Mouse (Mus musculus) forelimb bud, embryonic 11.5 days (tissue): ENCODE data around the gene Slu7.

ENCODE experiments used
- DNase-seq: peaks from one replicate; pipeline ENCODE4 v3.0.0-alpha.2; 2012; ENCODE audit warnings: low read depth, low spot score

The Slu7 gene

DNA sequence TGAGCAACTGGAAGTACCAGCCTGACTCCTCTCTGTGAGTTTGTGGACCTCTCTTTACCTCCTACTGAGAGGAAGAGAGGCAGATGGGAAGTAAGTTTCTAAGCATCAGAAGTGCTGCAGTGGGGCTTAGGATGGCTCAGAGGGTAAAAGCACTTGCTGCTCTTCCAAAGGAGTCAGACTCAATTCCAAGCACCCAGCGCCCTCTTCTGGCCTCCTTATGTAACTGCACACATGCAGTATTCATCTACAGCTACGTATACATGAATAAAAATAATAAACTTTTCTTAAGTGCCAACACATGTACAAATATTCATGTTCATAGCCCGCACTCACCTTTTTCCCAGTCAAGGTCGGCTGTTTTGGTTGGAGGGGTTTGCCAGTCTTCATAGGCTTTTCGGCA lies 9.2 kb upstream of the Slu7 start:
- DNase-seq: no peak

- DNase-seq: no peak
Measured at GRCm38 (mm10) chr11:43425166-43425709, 8.3 kb upstream of the Slu7 start.

DNA sequence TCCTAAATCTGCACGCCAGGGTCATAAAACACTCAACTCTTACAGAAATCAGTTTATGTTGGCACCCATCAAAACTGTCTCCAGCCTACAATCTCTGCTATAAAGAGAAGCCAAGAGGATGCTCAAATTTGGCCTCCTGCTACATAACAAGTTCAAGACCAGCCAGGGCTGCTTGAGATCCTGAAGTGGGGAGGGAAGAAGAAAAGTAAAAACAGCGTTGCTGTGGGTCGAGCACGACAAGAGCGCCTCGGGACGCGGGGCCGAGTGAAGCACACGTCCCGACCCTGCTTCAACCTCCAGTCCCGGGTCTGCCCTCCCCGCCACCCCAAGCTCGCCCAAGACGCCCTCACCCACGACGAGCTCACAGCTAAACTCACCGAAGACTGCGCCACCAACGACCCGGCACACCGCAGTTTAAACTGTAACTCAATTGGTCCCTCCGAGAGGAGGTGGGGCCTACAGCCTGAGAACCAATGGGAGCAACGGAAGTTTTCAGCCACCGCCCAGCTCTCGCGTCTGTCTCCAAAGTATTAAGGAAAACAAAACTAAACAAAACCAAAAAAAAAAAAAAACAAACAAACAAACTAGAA lies 7.6 kb upstream of the Slu7 start, which contains the start of gene Pttg1:
Gene Pttg1, minus strand, starts transcription at position 428 of the 590 bp plus-strand sequence.
- peak; percentile 88 for DNase-seq

DNA sequence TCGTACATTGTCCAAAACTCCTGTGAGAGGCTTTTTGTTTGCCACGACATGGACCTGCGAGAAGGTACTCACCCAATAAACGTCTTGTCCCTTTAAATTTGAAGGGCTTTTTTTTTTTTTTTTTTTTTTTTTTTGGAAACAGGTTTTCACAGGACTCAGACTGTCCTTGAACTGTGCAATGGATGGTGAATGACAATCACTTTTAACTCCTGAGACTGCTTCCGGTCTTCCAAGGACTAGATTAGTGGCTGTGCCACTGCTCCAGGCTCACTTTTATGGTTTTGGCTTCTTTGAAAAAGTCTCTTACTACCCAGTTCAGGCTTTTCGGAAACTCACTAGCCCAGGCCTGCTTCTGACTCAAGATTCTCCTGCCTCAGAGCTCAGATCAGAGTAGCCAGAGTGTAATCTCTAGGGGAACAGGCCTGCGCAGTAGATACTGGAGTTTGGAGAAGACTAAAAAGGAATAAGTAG lies 7.1 kb upstream of the Slu7 start:
- DNase-seq: no peak

DNA sequence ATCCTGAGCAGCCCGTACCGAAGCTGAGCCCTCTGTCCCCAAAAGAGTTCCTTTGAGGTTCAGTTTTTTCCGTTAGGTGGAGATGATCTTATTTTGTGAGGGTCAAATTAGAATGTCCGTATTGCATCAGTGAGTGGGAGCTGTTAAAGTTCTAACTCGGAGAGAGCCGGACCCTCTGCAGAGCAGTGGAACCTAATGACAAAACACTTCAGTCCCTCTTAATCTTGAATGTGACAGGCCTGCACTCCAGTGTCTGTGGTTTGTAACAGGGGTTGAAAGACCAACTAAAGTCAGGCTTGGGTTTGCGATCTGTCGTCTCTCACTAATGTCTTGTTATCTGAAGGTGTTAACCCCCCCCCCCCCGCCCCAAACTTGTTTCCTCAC lies 472 bp downstream of the Slu7 start:
- DNase-seq: no peak

DNA sequence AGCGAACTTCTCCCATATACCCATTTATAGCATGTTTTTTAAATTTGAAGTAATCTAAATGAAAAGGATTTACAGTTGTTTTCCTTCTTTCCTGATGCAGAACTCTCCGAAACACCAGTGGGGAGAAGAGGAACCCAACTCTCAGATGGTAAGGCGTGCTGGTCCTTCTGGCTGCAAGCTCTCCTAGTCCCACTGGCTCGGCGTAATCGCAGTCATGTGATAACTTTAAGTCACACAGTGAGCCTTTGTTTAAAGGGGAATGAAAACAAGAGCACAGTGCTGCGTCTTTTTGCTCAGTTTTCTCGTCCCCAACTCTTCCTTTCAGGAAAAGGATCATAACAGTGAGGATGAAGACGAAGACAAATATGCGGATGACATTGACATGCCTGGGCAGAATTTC lies 7.6 kb downstream of the Slu7 start:
- no peak for DNase-seq

DNA sequence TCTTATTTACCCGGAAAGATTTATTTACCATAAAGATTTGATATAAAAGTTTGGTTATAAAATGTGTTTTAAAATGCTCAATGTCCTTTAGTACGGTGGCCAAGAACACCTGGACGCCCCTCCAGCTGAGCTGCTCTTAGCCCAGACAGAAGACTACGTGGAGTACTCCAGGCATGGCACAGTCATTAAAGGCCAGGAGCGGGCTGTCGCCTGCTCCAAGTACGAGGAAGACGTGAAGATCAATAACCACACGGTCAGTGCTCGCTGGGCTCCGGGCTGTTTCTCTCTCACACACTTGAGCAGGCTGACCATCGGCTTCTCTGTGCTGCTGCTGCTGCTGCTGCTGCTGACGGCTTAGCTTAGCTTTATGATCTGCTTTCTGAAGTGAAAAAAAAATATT lies 9.6 kb downstream of the Slu7 start:
- DNase-seq: no peak

DNA sequence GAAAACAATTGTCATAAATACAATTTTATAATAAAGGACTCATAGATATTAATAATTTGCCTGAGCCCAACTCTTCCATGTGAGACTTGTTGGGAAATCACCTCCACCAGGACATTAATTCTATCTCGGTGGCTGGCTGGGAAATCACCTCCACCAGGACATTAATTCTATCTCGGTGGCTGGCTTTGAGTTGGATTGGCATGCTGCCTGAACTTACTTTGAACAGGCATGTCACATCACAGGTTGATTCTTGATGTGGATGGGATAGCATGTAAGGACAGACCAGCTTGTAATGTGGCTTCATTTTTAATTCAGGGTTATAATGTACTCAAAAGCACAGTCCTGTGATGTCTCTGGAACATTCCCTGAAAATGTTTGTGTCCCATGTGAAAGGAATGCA lies 16.4 kb downstream of the Slu7 start:
- no peak for DNase-seq

DNA sequence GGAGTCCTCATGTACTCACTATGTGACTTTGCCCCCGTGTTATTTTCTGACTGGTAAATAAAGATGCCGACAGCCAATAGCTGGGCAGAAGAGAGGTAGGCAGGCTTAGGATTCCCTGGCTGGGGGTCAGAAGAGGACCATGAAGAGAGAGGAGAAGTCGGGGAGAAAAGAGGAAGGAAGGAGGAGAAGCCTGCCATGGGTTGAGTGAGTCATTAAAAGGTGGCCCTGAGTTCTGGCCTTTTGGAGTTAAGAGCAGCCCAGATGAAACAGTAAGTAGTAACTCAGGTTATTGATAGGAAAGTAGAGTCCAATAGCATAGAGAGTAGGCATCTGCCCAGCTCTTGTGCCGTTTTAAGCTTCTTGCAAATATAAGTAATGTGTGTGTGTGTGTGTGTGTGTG lies 17.8 kb downstream of the Slu7 start:
- DNase-seq: no peak

- no peak for DNase-seq
Measured at GRCm38 (mm10) chr11:43452266-43452665, 18.7 kb downstream of the Slu7 start.

DNA sequence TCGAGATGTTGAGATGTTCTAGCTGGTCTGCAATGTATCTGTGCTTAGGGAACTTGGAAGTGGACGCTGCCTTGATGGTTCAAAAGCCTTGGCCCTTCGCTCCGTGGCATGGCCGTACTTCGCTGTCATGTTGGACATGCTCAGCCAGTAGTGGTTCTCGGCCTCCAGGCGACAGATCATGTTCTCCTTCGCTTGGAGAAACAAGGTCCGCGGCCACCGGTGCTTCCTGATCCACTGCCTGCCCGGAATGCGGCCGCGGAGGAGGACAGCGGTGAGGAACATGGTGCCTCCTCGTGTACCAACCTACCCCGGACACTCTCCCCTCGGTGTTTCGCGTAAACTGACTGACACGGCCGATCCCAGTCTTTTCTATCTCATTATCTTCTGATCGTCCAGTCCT lies 29.7 kb downstream of the Slu7 start:
- no peak for DNase-seq

DNA sequence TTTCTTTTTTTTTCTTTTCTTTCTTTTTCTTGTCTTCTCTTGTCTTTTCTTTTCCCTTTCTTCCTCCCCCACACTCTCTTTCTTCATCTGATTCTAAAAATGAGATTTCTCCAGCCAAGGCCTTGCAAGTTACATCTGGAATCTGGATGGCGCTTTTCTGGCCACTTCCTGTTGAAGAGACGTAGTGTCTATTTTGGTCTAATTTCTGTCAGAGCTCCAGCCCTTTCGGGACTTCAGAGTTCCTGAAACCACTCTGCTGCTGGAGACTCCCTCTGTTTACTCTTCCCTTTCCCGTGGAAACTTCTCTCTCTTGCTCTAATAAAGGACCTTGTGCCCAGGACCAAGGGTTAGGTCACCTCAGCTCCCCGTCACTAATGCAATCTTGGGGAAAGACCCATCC lies 36.6 kb downstream of the Slu7 start:
- DNase-seq: no peak

DNA sequence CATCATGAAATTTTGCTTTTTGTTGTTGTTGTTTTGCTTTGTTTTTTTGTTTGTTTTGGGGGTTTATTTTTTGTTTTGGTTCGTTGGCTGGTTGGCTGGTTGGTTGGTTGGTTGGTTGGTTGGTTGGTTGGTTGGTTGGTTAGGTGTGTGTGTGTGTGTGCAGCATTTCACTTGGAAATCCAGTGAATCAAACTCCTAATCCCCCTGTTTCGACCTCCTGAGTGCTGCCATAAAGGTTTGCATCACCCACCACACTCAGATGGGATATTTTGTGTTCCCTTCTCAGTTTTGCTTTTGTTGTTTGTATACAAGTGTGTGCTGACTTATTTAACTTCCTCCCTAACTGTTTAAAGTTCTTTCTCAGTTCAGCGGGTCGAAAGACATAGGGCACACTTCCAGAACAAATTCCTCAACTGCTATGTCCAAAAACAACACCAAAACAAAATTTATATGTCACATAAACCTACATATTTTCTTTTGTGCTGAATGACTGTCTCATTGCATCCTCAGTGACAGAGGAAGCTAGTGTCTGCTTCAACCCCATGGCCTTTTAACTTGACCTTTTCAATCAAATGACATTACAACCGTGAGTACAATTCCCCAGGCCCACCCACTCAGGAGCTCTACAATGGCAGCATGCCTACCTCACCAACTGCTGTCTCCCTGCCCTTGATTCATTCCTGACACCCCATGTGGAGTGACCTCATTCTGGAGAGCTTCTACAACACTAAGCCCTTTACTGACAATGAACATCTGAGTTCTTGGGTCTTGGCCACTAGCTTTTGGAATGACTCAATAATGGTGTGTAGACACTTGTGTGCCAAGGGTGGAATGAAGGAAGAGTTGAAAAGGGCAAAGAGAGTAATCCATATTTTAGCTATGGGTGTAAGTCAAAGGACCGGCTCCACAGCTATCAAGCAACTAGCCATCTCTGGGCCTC lies 37.6 kb downstream of the Slu7 start:
- DNase-seq: no peak

DNA sequence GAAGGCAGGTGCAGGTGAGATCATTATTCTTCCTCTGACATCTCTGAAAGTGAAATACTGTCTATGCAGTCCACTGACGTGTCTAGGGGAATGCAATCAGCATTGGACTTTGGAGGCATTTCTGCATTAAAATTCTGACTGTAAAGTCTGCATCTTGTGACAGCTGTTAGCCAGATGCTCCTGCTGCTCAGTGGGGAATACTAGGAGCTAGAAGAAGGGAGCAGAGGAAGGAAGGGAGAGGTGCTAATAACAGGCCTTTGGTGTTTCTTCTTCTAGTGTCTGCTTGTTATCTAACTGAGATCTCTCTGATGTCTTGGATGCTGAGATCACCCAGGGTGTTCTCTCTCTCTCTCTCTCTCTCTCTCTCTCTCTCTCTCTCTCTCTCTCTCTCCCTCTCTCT lies 39.6 kb downstream of the Slu7 start:
- DNase-seq: no peak

DNA sequence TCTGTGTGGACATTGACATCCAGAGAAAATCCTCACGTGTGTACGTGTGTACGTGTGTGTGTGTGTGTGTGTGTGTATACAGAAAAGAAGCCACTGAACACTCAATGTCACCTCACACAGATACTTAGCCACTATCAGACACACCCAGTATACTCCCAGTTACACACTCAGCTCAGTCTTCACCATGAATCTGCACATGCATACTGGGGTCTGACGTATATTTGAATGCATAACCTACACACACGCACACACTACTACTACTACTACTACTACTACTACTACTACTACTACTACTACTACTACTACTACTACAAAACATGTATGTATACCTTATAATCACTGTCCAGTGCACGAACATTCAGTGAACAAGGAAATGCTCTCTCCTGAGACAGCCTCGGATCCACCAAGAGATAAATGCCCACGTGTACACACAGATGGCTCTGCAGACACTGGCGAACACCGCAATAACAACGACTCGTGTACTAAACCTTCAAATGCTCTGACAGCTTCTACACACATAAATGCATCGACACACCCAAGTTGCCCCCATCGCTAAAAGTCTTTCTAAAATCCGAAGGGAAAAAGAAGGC lies 40.2 kb downstream of the Slu7 start:
- DNase-seq: no peak

DNA sequence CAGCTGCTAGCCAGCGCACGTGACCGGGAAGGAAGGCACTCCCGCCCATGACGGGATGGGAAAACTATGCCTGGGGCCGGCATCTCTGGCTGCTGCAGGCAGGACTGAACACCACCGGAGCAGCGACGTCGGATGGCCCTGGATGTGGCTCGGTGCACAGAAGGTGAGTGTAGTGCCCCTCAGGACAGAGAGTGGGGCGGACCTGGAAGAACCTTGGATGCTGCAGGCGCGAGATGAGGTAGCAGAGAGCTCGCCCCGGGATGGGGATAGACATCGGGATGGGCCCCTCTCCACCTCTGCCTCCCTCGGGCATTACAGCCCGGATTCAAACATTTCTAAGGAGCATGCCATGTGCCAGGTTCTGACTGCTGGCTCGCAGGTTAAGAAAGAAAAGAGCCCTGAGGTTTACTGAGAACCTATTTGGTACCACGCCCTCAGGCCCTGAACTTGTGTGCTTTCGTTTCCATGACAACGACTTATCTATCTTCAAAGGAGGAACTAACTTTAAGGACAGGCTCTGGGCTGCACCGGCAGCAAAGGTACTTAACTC lies 40.8 kb downstream of the Slu7 start, which contains the start of gene C1qtnf2:
Gene C1qtnf2, plus strand, starts transcription at position 52 of the 550 bp plus-strand sequence.
- DNase-seq: no peak

DNA sequence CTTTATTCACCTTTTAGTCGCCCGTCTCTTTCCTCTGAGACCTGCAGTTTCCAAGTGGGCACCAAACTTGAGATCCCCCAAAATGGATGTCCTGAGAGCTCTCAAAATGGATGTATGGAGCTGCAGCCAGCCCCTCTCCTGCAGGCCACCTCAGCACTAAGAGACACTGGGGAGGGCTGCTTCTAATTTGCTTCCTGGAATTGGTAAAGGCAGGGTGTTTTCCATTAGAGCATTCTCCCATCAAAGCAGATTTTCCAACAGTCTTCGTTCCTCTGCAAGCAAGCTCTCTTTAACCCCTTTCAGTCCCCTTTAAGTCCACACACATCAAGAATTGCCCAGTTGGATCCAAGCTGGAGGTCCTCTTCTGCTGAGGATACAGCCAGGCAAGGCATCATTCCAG lies 45.8 kb downstream of the Slu7 start:
- DNase-seq: no peak

DNA sequence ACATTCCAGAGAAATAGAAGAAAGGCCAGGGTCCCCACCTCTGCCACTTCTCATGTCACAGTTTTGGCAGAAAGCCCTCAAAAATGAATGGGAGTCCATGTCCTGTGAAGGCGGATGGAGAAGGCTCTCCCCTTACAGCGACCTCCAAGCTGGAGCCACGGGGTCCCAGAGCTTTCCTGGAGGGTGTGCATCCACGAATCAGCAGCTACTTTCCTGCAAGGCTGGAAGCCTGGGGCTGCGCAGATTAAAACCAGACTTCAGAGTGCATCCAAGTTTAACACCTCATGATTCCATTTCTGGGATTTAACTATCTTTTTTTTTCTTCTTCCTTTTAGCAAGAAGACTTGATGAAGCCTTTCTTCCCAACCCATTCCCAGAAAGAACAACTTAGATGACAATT lies 47.0 kb downstream of the Slu7 start:
- no peak for DNase-seq

DNA sequence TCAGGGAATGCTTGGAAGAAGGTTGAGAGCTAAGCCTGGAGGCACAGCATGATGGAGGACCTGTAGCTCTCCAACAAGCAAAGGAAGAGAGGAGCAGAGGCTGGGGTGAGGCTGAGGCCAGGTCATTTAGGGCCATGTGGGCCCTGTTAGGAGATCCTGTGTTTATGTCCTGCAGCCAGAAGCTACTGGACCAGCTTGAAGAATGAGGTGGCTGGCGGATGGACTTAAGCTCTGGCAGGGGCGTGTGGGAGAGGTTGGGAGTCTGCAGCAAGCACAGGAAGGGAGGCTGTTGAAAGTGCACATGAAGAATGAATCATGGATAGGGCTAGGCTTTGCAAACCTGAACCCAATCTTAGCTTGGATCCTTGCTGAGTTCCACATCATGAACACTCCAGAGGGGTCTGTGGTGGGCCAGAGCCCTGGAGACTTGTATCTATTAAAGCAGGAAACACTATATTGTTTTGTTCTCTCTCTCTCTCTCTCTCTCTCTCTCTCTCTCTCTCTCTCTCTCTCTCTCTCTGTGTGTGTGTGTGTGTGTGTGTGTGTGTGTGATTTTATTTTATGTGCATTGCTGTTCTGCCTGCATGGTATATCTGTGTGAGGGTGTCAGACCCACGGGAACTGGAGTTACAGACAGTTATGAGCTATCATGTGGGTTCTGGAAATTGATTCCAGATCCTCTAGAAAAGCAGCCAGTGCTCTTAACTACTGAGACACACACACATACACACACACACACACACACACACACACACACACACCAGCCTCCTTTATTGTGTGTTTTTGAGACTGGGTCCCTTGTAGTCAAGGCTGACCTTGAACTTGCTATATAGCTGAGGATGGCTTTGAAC lies 48.4 kb downstream of the Slu7 start:
- DNase-seq: no peak

DNA sequence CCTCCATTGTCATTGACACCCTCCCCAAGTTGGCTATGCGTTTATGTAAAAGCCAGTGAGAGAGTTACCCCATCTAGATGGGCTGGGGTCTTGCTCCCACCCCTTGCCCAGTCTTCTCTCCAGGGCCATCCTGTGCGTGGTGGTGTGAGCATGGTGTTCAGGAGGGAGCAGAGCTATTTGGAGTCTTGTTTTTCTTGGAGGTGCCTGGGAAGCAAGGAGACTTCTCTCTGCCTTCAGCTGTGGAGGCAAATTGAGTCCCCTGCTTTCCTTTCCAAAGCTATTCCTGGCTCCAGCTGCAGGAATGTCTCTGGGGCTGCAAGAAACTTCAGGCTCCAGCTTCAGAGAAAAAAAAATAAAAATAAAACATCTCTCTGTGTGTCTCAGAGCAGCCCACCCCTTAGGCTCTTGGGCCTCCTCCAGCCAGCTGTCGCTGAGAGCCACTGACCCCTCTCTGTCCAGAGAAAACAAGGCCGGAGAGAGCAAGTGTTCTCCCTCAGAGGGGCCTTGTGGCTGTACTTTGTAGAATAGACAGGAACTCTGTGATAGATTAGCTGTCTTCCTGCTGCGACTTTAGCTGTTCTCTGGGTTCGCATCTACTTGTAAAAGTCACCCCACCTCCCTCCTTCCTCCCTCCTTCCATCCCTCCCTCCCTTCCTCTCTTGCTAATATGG lies 49.7 kb downstream of the Slu7 start:
- DNase-seq: no peak

DNA sequence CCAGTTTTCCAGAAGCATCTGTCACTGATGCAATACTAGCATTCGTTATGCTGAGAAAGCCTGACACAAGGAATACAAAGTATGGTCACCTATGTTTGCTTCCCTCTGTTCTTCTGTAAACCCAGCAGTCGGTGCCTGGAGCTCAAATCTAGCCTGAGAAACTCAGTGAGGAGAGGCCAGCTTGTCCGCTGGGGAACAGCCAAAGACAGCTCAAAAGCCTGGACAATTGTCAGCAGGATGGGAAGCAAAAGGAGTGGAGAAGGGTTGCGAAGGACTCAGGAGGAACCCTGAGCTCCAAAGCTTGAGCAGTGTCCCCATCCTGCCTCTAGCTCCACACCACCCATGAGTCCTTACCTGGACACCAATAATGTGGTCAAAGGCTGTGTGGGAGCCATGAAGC lies 50.5 kb downstream of the Slu7 start:
- DNase-seq: no peak
